Mouse (Mus musculus): ENCODE measurements around the gene Plagl2. TPM values are rescaled to one million over a fixed set of nuclear protein-coding genes. Genes with fewer than 3 reads are reported as not detected.

Gene Plagl2
- 21.4 TPM for polyA plus RNA-seq (2017; shearing (Covaris generic))

DNA sequence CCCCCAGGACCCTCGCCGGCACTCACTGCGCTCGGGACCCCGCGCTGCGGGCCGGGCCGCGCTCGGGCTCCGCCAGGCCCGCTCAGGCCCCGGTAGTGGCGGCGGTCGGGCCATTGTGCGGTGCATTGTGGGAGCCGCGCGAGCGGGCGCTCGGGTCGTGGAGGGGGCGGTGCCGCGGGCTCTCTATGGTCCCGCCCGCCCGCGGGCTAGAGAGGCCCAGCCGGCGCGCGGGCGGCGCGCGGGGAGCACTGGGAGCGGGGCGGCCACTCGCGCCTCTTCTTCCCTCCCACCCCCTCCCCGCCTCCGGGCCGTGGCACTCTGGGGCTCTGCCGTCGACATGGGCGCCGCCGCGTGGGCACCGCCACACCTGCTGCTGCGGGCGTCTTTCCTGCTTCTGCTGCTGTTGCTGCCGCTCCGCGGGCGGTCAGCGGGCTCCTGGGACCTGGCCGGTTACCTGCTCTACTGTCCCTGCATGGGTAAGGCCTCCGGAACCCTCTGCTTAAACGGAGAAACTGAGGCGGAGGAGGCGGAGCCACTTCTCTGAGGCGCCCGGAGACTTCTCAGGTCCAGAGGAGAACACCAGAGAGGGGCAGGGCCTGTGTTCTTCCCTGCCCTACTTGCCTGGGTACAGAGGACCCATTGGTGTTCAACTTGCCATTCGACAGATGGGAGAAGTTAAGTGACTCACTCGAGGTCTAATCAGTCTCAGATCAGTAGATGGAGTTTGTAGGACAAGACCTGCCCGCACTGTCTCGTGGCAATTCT, at the start of gene Plagl2, which contains the start of gene Pofut1:
Gene Plagl2 (minus strand): TSS at position 177 of the 765 bp plus-strand sequence.
Gene Pofut1 (plus strand): TSS at position 284 of the 765 bp plus-strand sequence.

DNA sequence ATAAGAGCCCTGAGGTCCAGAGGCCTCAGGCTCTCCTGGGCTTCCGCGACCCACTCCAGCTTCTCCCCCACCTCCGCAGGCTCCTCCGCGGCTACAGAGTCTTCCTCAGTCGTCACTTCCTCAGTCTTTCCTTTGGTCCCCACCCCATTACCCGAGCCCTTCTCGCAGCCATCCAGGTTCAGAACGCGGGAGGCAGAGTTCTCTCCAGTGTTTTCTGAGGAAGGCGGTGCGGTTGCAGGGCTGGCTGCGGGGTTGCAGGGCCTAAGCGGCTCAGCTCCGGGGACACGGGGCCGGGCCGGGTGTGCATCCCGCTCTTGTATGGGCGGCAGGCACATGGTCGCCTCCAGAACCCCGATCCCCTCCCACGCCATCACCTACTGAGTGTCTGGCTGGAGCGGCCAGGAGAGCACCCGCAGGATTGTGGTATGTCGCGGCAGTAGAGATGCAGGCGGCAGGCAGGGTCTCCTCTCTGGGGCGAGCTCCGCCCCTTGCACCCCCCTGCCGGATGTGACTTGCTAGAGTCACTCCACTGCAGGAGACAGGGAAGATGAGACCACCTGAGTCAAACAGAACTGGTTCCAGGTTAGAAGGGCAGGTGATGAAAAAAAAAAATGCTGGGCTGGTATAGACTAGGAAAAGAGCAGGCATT, 16.2 kb downstream of the Plagl2 start, which contains the start of gene Tspyl3:
Gene Tspyl3 (minus strand): TSS at position 496 of the 649 bp plus-strand sequence.

Other genes starting within 250 kb of the Plagl2 start
- 171 TPM for gene Pdrg1, start 226.0 kb downstream of the Plagl2 start, polyA plus RNA-seq (2017; shearing (Covaris generic))
- not detected for gene Xkr7, start 209.6 kb downstream of the Plagl2 start, polyA plus RNA-seq (2017; shearing (Covaris generic))
- not detected for gene Ccm2l, start 175.5 kb downstream of the Plagl2 start, polyA plus RNA-seq (2017; shearing (Covaris generic))
- 1.0 TPM for gene Hck, start 133.0 kb downstream of the Plagl2 start, polyA plus RNA-seq (2017; shearing (Covaris generic))
- 53.7 TPM for gene Tm9sf4, start 80.1 kb downstream of the Plagl2 start, polyA plus RNA-seq (2017; shearing (Covaris generic))
- 39.7 TPM for gene Tspyl3, start 16.0 kb downstream of the Plagl2 start, polyA plus RNA-seq (2017; shearing (Covaris generic))
- 22.2 TPM for gene Pofut1, start 107 bp upstream of the Plagl2 start, polyA plus RNA-seq (2017; shearing (Covaris generic))
- 24.1 TPM for gene Kif3b, start 50.0 kb upstream of the Plagl2 start, polyA plus RNA-seq (2017; shearing (Covaris generic))
- 67.2 TPM for gene Asxl1, start 104.4 kb upstream of the Plagl2 start, polyA plus RNA-seq (2017; shearing (Covaris generic))